Mouse (Mus musculus): ENCODE measurements around the gene Notch1.

DNA sequence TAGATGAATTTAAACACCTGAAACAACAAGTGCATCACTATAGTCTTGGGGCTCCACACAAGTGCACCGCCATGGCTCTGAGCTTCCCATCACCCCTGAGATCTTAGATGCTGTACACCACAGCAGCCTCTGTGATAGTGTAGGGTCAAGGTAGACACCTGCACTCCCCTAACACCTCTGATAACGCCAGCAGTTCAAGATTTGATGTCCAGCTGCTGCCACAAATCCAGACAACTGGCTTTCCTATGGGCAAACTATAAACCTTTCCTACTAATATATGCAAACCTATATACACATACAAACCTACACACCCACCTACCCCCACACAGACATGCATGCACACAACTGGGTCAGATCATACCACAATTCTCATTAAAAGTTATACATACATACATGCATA lies 91.9 kb downstream of the Notch1 start:
- TF ChIP-seq POLR2A (IDR thresholded peaks at IDR 0.05; ENCODE audit: extremely low read depth, insufficient read depth, low read length) (no peak), CTCF (IDR thresholded peaks at IDR 0.05; ENCODE audit: low read depth, low read length) (no peak)
